Mouse (Mus musculus): ENCODE data around the gene Trp53i13.

Trp53i13 gene

DNA sequence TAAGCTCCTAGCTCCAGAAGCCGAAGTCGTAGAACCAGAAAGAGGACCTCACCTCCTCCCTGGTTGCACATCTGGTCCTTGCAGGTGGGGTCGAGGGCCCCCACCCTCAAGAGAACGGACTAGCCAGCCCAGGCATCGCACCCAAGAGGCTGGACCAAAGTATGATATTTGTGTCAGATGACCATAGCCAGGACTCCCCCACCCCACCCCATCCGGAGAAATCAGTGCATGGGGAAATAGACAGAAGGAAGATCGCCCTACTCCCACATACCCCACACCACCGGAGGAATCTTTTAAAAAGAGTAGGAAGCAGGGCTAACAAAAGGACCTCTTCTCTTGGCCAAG lies 52.7 kb downstream of the Trp53i13 start:
- in situ Hi-C loops (cut with MboI, MseI), result loop anchor here (10.0 kb wide), 1 partner anchor 358 kb away; no protein-coding TSS in a partner anchor

DNA sequence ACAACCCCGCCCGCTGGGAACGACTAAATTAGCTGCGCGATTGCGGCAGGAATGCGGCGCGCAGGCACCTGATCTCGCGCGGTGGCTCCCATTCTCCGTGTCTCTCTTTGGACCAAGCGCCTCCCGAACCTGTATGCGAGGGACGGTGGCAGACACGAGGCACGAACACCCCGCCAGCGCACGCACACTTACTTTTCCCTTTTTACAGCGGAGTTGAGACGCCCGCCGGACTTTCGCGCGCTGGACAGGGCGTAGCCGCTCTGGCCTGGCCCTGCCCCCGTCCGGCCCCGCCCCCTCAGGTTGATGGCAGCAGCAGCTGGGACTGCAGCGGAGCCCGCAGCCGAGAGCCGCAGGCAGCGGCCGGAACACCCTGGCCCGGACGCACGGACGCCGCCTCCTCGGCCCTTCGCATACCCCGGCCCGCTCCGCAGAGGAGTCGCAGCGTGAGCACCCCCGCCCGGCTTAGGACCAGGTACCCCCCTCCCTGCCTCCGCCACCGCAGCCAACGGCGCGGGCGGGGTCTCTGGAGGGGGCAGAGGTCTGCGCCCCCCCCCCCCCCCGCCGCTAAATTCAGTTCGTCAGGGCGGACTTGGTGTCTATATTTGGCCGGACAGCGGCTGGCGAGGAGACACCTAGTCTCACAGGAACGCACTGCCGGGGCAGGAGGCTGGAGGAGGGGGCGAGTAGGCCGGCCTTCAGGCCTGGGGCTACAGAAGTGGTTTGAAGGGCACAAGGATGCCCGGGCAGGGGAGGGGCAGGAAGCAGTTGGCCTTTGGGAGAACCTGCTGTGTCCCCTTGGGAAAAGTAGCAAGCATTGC lies 53.3 kb downstream of the Trp53i13 start, which contains the start of gene Coro6:
Gene Coro6, plus strand, starts transcription at position 129 of the 818 bp plus-strand sequence.
- in situ Hi-C loops (cut with MboI, MseI), result loop anchor here (10.0 kb wide), 1 partner anchor 358 kb away; no protein-coding TSS in a partner anchor

DNA sequence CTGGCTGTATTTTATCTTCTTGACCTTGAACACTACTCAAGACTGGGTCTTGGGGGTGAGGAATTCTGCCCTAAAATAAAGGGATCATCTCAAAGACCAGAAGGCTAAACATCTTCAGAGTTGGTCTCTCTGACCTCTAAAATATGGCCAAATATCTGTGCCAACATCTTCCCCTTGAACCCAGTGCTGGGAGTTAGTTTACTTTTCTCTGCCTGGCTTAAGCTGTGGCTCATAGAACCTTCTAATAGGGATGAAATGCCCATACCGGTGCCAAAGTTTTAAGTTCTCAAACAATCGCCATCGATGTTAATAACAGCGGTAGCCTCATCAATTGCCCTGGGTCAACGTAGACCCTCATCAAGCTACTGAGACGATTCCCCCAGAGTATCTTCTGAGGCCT lies 53.9 kb downstream of the Trp53i13 start:
- in situ Hi-C loops (cut with MboI, MseI), result loop anchor here (10.0 kb wide), 1 partner anchor 357 kb away; no protein-coding TSS in a partner anchor
